Mouse (Mus musculus): ENCODE measurements around the gene Sft2d2.

DNA sequence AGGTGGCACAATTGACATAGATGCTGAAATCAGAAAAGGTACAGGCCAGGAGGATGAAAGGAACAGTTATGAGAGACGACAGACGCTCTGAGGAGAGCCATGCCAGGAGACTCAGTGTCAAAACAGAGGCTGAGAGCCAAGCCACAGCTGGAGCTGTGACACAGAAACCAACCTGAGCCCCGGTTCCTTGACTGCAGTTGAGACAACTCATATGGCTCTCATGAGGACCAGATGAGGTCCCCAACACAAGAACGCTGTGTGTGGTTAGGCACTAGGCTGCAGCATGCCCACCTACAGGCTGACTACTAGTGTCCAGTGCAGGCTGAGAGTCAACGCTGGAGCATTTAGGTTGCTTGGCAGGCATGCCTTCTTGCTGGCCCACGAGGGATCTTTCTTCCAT is 16.2 kb downstream of the Sft2d2 start:
- TF ChIP-seq BHLHE40 (IDR thresholded peaks at IDR 0.05; ENCODE audit: low read depth, low read length) (no peak), NELFE (IDR thresholded peaks at IDR 0.05; ENCODE audit: low read depth, low read length) (no peak), JUN (IDR thresholded peaks at IDR 0.05; ENCODE audit: insufficient read depth, low read depth, low read length) (no peak), GABPA (IDR thresholded peaks at IDR 0.05; ENCODE audit: insufficient replicate concordance, low read depth, low read length) (no peak), POLR2A (IDR thresholded peaks at IDR 0.05; ENCODE audit: low read depth, low read length) (no peak), SIN3A (IDR thresholded peaks at IDR 0.05; ENCODE audit: low read length) (no peak), CTCF (conservative IDR thresholded peaks at IDR 0.05 in 1 of 2, IDR thresholded peaks at IDR 0.05 in 1 of 2; ENCODE audit: low read depth in 2 of 2, low read length in 2 of 2) (no peak)
